Mouse (Mus musculus): ENCODE measurements at regions not wholly inside any gene's neighbourhood (a gene's known extent, or its start where the extent isn't known, plus 50 kb on each side); places are given as distances from the start of the nearest gene placed in this dataset.

DNA sequence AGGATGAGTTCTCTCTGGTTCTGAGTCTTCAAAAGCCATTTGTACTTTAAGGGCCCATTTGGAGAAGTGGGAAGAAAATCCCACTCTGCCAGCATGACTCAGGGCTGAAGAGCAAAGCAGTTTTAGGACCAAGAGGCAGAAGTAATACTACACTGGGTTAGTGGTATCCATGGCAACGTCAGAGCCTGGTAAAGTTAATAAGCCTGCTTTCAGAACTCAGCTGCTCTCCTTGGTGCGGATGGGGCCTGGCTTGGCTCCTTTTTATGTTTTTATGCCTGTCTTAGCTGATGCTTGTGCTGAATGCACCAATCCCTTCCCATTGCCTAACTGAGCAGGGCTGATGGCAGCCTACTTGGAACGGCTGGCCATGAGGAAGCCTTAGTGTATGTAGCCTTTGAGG, 306.7 kb downstream of the Abcc12 start:
- no peak for DNase-seq

GRCm38 (mm10) chr8:86272626-86273025, 307.9 kb downstream of the Abcc12 start:
- DNase-seq: no peak

DNA sequence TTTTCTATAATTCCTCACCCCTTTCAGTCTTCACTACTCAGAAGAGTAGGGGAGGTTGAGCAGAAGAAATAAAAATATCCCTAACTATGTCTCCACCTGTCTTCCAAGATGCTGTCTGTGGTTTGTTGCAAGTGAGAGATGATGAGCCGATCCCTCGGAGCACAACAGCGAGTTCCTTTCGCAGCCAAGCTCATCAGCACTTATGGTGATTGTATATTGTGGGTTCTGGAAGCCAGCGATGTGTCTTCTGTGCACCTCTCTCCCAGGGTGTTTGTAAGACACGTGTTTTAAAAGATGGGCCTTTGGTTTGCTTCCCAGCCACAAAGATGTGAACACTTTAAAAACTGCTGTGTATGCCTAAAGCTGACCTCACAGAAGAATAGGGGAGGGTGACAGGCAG, 309.0 kb downstream of the Abcc12 start:
- no peak for DNase-seq

- DNase-seq: no peak
Observed at GRCm38 (mm10) chr8:86258011-86258410, 322.5 kb downstream of the Abcc12 start.

- no peak for DNase-seq
Observed at GRCm38 (mm10) chr8:86255431-86255830, 325.1 kb downstream of the Abcc12 start.

- DNase-seq: no peak
Observed at GRCm38 (mm10) chr8:86254680-86255079, 325.8 kb downstream of the Abcc12 start.

DNA sequence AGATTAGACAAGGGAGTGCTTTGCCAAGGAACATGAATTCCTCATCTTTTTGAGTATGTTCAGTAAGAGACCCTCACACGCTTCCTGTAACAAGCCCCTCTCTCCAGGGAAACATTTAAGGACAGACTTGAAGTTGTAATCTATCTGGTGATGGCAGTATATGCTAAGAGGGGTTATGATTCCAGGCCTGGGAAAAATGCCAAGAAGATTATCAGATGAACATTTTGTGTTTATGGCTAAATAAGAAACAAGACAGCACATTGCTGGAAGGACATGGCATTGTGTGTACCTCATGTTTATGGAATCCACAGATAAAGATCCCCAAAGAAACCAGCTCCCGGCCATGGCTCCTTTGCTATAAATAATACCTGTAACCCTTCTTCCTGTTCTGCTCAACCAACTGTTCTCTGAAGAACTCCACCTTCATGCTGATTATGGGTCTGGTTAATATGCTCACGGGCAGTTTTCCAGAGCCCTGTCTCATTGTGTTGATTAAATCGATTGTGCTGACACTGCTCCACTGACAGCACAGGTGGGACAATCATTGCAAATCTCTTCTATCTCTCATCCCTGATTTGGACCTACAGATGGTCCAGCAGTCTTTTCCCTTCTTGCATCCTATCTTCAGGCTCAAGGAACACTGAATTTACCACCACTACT, 327.7 kb downstream of the Abcc12 start:
- no peak for DNase-seq

DNA sequence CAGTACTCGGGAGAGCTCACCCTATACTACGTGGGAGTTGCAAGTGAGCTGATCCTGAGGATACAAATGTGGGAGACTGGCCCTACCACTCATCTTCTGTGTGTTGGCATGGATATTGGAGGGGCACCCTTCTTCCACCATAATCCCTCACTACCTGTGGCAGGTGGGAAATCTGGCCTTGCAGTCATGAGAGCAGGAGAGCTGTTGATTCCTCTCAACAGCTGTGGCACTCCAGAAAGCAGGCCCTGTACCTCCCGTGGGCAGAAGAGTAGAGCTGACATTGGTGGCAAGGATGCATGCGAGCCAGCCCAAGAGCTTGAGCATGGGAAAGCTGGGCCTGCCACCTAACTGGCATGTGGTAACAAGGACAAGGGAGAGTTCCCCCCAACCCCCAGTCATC, 345.8 kb downstream of the Abcc12 start:
- DNase-seq: no peak

DNA sequence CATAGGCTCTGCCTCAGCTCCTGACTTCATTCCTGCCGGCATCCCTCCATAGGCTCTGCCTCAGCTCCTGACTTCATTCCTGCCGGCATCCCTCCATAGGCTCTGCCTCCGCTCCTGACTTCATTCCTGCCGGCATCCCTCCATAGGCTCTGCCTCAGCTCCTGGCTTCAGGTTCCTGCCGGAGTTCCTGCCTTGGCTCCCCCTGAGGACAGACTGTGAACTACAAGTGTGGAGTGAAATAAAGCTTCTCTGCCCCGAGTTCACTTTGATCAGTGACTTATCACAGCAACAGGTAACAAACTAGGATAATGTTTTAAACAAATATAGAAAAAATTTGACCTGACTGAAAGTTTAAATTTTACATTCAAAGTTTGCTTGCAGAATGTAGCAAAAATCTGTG, 348.5 kb downstream of the Abcc12 start:
- peak in 1 of 2 experiments; percentile 3 for DNase-seq

- no peak for DNase-seq
Observed at GRCm38 (mm10) chr8:86224851-86225250, 355.6 kb downstream of the Abcc12 start.

DNA sequence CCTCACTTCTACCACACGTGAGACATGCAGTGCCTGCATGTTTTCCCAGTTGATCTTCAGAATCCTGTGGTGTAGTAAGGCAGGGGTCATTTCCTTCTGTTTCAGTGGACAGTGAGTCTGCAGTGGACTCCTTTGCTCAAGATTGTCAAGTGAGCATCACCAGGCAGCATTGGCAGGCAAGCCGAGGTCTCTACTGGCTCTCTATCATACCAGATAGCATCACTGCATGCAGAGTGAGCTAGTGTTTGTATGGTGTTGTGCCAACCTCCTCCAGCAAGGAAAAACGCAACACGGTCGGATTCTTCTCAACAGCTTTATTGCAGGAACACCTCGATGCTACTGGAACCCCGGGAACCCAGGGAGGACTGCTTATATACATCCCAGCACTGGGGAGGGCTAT, 357.8 kb downstream of the Abcc12 start:
- DNase-seq: no peak

DNA sequence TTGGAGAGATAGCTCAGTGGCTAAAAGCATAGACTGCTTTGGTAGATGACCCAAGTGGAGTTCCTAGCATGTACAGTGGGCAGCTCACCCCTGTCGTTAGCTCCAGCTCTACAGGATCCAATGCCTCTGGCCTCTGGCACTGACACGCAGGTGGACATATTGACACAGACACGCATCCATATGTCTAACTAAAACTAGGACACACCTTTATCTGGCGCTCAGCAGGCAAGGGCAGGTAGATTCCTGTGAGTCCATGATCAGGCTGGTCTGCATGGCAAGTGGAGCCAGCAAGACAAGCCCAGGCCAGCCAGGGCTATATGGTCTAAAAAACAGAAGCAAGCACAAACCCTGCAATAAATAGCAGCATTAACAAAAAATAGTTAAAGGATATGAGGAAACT, 358.3 kb downstream of the Abcc12 start:
- no peak for DNase-seq

- DNase-seq: no peak
Observed at GRCm38 (mm10) chr8:86214399-86214798, 366.1 kb downstream of the Abcc12 start.

DNA sequence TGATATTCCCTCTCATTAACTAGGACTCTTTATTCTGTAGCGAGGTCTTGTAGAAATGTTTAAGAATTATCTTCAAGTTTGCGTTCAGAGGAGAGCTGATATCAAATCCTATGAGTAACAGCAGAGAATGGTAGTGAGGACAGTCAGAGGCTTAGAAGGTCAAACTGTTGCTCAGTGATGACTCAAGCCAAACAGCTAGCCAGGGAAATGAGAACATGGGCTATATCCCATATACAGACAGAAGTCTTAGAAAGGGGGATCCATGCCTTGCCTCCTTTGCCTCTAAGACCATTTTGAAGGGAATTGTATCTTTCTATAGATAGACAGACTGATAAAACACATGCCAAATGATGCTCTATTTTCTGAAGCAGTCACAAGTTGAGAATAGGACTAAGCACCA, 368.0 kb downstream of the Abcc12 start:
- DNase-seq: no peak

- DNase-seq: no peak
Observed at GRCm38 (mm10) chr8:86208812-86209262, 368.1 kb downstream of the Phkb start.

- DNase-seq: no peak
Observed at GRCm38 (mm10) chr8:86204421-86205229, 363.9 kb downstream of the Phkb start.

GRCm38 (mm10) chr8:86203107-86203506, 362.3 kb downstream of the Phkb start:
- no peak for DNase-seq

DNA sequence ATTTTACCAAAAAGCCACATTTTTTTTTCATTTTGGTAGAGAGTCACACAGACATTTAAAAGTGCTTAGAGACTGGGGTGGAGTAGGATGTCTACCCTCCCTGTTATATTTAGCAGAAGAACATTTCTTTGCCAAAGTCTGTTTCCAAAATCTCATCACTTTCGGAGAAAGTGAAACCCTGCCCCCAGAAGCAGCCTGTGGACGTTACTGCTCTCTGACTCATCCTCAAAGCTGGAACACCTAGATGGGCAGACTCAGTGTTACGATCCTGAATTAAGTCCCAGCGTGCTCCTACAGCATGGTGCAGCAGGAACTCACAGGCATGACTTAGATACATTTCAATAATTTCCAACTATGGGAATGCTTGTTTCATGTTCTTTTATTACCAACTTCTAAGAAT, 361.1 kb downstream of the Phkb start:
- DNase-seq: no peak

DNA sequence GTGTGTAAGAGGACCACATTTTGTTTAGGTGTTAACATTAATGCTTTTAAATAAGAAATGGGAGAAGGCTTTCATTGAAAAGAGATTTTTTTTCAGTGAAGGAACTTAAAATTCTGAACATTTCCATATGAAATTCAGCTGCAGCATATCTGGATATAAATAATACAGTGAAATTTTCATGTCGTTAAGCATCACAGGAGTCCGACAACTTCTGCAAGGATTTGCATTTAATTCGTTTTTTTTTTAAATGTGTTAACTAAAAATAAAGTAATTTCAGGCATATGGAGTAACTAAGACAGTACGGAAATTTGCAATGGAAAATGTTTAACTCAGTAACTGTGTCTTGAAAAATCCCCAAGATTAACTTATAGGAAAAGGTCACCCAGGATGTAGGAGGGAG, 351.5 kb downstream of the Phkb start:
- DNase-seq: no peak

DNA sequence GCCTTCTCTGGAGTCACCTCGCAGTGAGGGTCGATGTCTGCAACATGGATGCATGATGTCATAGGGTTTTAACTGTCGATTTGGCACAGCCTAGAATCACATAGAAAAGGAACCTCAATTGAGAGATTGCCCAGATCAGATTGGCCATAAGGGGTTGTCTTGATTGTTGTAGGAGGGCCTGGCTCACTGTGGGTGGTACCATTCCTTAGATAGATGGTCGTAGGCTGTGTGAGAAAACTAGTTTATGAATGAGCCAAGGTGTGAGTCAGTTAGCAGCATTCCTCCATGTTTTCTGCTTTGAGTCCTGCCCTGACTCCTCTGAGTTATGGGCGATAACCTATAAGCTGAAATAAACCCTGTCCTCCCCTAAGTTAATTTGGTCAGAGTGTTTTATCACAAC, 343.9 kb downstream of the Phkb start:
- no peak for DNase-seq

GRCm38 (mm10) chr8:86180793-86181192, 340.0 kb downstream of the Phkb start:
- no peak for DNase-seq

- no peak for DNase-seq
Observed at GRCm38 (mm10) chr8:86170091-86170490, 329.3 kb downstream of the Phkb start.

DNA sequence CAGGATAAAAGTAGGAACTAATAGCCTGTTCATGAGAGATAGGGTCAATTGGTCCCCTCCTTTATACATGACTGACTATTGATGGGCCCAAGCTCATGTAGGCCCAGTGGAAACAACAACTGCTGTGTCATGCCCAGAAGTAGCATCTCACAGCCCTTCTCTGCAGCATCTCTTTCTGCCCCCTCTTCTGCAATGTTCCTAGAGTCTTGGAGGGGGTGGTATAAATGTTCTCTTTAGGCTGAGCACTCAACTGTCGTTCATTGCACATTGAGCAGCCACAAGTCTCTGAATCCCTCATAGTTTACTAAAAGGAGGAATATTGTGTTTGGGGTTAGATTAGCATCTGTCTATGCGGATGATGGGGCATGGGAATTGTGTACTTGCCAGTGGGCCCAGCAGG, 324.1 kb downstream of the Phkb start:
- DNase-seq: no peak

DNA sequence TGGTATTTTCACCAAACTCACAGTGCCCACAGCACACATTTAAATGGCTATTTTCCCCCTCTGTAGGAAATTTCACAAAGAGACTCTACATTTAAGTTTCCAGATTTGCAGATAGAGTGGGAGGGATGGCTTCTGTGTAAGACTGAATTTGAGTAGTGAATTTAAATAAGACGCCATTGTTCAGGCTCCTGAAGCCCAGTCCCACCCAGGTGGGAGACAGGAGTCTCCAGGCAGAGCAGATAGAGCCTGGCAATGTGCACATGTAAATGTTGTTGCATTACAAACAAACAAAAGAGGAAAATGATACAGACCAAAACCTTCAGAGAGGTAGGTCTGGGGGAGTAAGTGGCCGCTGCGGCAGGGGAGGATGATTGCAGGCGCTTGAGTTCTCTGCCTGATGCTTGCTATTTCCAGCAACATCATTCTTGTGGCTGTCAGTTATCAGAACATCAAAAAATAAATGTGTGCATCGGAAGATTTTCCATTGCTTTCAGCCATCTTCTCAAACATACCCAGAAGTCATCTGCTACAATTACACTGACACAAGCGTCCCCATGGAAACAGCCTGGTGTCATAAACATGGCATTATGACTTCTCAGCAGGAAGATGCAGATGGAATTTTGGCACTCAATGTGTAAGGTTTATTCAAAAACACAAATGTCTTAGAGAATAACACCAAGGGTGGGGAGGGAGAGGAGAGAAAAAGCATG, 318.5 kb downstream of the Phkb start:
- no peak for DNase-seq
